Comparison of ENCODE assay signal across 8 mouse cellular contexts in genomic region chr11:69804652-69804940, GRCm38 (mm10). TPM values are rescaled to one million over a fixed set of nuclear protein-coding genes. Genes with fewer than 3 reads are reported as not detected.
DNase-seq lines count a peak whose midpoint lies in the region; ATAC-seq and TF ChIP-seq lines count a peak whose summit lies in the region.

No protein-coding gene starts in this region.

- H3K4me1 ChIP-seq in heart, embryonic 14.5 days (ENCODE audit: control insufficient read depth in 2 of 2, insufficient read depth in 2 of 2, low read length in 2 of 2): peaks cover 20 to 45% of the 10 kb centered on the region in 2 experiments
- H3K4me1 ChIP-seq in midbrain, embryonic 10.5 days: peaks cover 60% of the 10 kb centered on the region

- H3K4me2 ChIP-seq in heart, embryonic 14.5 days (ENCODE audit: low read length): peak overlapping the region; percentile 95

- WGBS in heart, embryonic 14.5 days: 10% methylated on average over 12 of the region's 12 CpGs
- WGBS in midbrain, embryonic 10.5 days: 5% methylated on average over 12 of the region's 12 CpGs

- no peaks in the 10 kb centered on the region for H3K36me3 ChIP-seq in heart, embryonic 14.5 days (ENCODE audit: control insufficient read depth, insufficient read depth, low read length)
- no peaks in the 10 kb centered on the region for H3K36me3 ChIP-seq in midbrain, embryonic 10.5 days

- H3K4me3 ChIP-seq in gastrocnemius, adult 2 months: peak overlapping the region; percentile 78
- H3K4me3 ChIP-seq in heart, embryonic 14.5 days (ENCODE audit: control insufficient read depth in 1 of 2, insufficient read depth in 1 of 2, low read depth in 1 of 2, low read length in 2 of 2): peak overlapping the region in 1 of 2 experiments; percentile 46; a peak in 2 of 4 replicates
- H3K4me3 ChIP-seq in midbrain, embryonic 10.5 days: peak overlapping the region; percentile 66

- no peak for ATAC-seq in heart, embryonic 14.5 days (ENCODE audit: insufficient number of reproducible peaks, insufficient read depth, low FRiP score, low read depth)
- ATAC-seq in activated CD4-positive, CD25-positive, alpha-beta regulatory T cell, adult 4 months: no peak

- no peak for TF ChIP-seq CTCF in gastrocnemius, adult 2 months (IDR thresholded peaks at IDR 0.05)

- H3K9ac ChIP-seq in heart, embryonic 14.5 days (ENCODE audit: low read length): peak overlapping the region; percentile 69; the same call in 1 of the 2 replicates

- H3K27me3 ChIP-seq in heart, embryonic 14.5 days (ENCODE audit: control insufficient read depth, insufficient read depth, low read length): peaks cover 18% of the 10 kb centered on the region; the same call in 1 of the 2 replicates
- peaks cover 80% of the 10 kb centered on the region for H3K27me3 ChIP-seq in midbrain, embryonic 10.5 days (ENCODE audit: low read depth, poor library complexity, severe bottlenecking)

- intact Hi-C loops in gastrocnemius, adult 2 months (cut with DNase I): loop anchor here (2.0 to 5.0 kb wide), 3 partner anchors 32 to 122 kb away; partner anchors contain the start of genes Nlgn2 and Senp3

- peaks cover 5% of the 10 kb centered on the region; the same call in 1 of the 2 replicates for H3K9me3 ChIP-seq in heart, embryonic 14.5 days (ENCODE audit: control insufficient read depth, low read length)
- peaks cover 5% of the 10 kb centered on the region; the same call in 1 of the 2 replicates for H3K9me3 ChIP-seq in midbrain, embryonic 10.5 days (replicated peaks)

- H3K27ac ChIP-seq in gastrocnemius, adult 2 months: no peak overlapping the region
- H3K27ac ChIP-seq in heart, embryonic 14.5 days (replicated peaks in 1 of 2; ENCODE audit: control insufficient read depth in 1 of 2, insufficient read depth in 1 of 2, low read depth in 2 of 2, low read length in 2 of 2): no peak overlapping the region
- no peak overlapping the region for H3K27ac ChIP-seq in midbrain, embryonic 10.5 days (replicated peaks)

- no peak for DNase-seq in gastrocnemius, adult 2 months
- DNase-seq in gastrocnemius, adult 8-10 months (ENCODE audit: low spot score in 2 of 2): no peak
- peak; percentile 57 for DNase-seq in kidney, postnatal 14 days
- DNase-seq in midbrain, embryonic 10.5 days (ENCODE audit: low spot score): no peak
- no peak for DNase-seq in spleen, postnatal 36 days (ENCODE audit: low spot score in 2 of 2)
- DNase-seq in frontal cortex, postnatal 10 days (ENCODE audit: low spot score in 2 of 2): no peak

RNA-seq across cellular contexts. Expression of gene Tmem102, which starts 0.8 kb away (rescaled TPM):
- total RNA-seq in gastrocnemius, adult 2 months (2021): under 1 TPM; 0.20 to 0.41 TPM
- under 1 TPM; 0.17 to 0.31 (median 0.24) TPM for total RNA-seq in gastrocnemius, adult 8-10 months (2022)
- 1.7 and 1.8 TPM in 2 replicates for polyA plus RNA-seq in heart, embryonic 14.5 days (2014; fragmentation: Nextera tagmentation; extraction: Ambion mirVana)
- 0.90 and 0.99 TPM in 2 replicates for polyA plus RNA-seq in midbrain, embryonic 10.5 days (2016; fragmentation: Nextera tagmentation; extraction: Ambion mirVana)
- not detected for polyA plus RNA-seq in activated CD4-positive, CD25-positive, alpha-beta regulatory T cell, adult 4 months (2017; shearing (Covaris generic))

RNA-seq across cellular contexts. Expression of gene Fgf11, which starts 2.9 kb away (rescaled TPM):
- 1 to 10 TPM; 3.9 to 4.7 TPM for total RNA-seq in gastrocnemius, adult 2 months (2021)
- total RNA-seq in gastrocnemius, adult 8-10 months (2022): 1 to 10 TPM; 2.5 to 5.8 (median 4.0) TPM
- 2.0 and 2.1 TPM in 2 replicates for polyA plus RNA-seq in heart, embryonic 14.5 days (2014; fragmentation: Nextera tagmentation; extraction: Ambion mirVana)
- polyA plus RNA-seq in midbrain, embryonic 10.5 days (2016; fragmentation: Nextera tagmentation; extraction: Ambion mirVana): 1.0 and 1.4 TPM in 2 replicates
- polyA plus RNA-seq in activated CD4-positive, CD25-positive, alpha-beta regulatory T cell, adult 4 months (2017; shearing (Covaris generic)): not detected

RNA-seq across cellular contexts. Expression of gene Chrnb1, which starts 8.9 kb away (rescaled TPM):
- total RNA-seq in gastrocnemius, adult 2 months (2021): 10 to 100 TPM; 23.2 to 26.3 TPM
- 10 to 100 TPM; 25.2 to 33.8 (median 28.9) TPM for total RNA-seq in gastrocnemius, adult 8-10 months (2022)
- 5.5 and 5.8 TPM in 2 replicates for polyA plus RNA-seq in heart, embryonic 14.5 days (2014; fragmentation: Nextera tagmentation; extraction: Ambion mirVana)
- 1.1 TPM in 2 replicates for polyA plus RNA-seq in midbrain, embryonic 10.5 days (2016; fragmentation: Nextera tagmentation; extraction: Ambion mirVana)
- 1 to 10 TPM in 1 of 2 experiments, under 1 TPM in 1; 0.66 to 4.1 TPM for polyA plus RNA-seq in activated CD4-positive, CD25-positive, alpha-beta regulatory T cell, adult 4 months (2017; shearing (Covaris generic))

RNA-seq across cellular contexts. Expression of gene Gm39566, which starts 10.5 kb away (rescaled TPM):
- total RNA-seq in gastrocnemius, adult 2 months (2021): not detected
- not detected for total RNA-seq in gastrocnemius, adult 8-10 months (2022)
- polyA plus RNA-seq in heart, embryonic 14.5 days (2014; fragmentation: Nextera tagmentation; extraction: Ambion mirVana): not detected in 2 replicates
- not detected in 2 replicates for polyA plus RNA-seq in midbrain, embryonic 10.5 days (2016; fragmentation: Nextera tagmentation; extraction: Ambion mirVana)
- under 1 TPM in 1 of 2 experiments, not detected in 1; 0.08 TPM for polyA plus RNA-seq in activated CD4-positive, CD25-positive, alpha-beta regulatory T cell, adult 4 months (2017; shearing (Covaris generic))

RNA-seq across cellular contexts. Expression of gene Spem2, which starts 13.7 kb away (rescaled TPM):
- total RNA-seq in gastrocnemius, adult 2 months (2021): not detected
- total RNA-seq in gastrocnemius, adult 8-10 months (2022): not detected
- polyA plus RNA-seq in heart, embryonic 14.5 days (2014; fragmentation: Nextera tagmentation; extraction: Ambion mirVana): not detected in 2 replicates
- polyA plus RNA-seq in midbrain, embryonic 10.5 days (2016; fragmentation: Nextera tagmentation; extraction: Ambion mirVana): not detected in 2 replicates
- not detected for polyA plus RNA-seq in activated CD4-positive, CD25-positive, alpha-beta regulatory T cell, adult 4 months (2017; shearing (Covaris generic))
